Comparison of ENCODE assay signal across 34 mouse cellular contexts in genomic region chr2:60214683-60215082, GRCm38 (mm10).
"Had no signal": no experiment of that assay in that cellular context is flagged by ENCODE, and none has a peak within 500 bp of the region (broad histone marks: within the 10 kb centered on the region; RNA-seq: fewer than 3 reads in every experiment).

No protein-coding gene starts in this region.

- DNase-seq: heart, postnatal 10 days; heart, postnatal 14 days; heart, postnatal 36 days; heart, postnatal 4 days; kidney, adult 11 months; kidney, adult 18-20 months; kidney, adult 2 months; kidney, adult 8-10 months; kidney, adult 9 months; kidney, postnatal 10 days; kidney, postnatal 14 days; kidney, postnatal 25 days; kidney, postnatal 36 days; kidney, postnatal 4 days; layer of hippocampus, adult 9-11 months; layer of hippocampus, postnatal 36 days had no signal

- H3K4me2 ChIP-seq: heart, embryonic 11.5 days; heart, embryonic 12.5 days; heart, embryonic 13.5 days; heart, embryonic 15.5 days; hindbrain, embryonic 12.5 days; hindbrain, embryonic 13.5 days; hindbrain, embryonic 14.5 days; hindbrain, embryonic 15.5 days; intestine, embryonic 15.5 days; kidney, embryonic 15.5 days had no signal

- H3K9me3 ChIP-seq: heart, embryonic 12.5 days; heart, embryonic 13.5 days; heart, embryonic 15.5 days; hindbrain, embryonic 10.5 days; hindbrain, embryonic 12.5 days; hindbrain, embryonic 13.5 days; hindbrain, embryonic 15.5 days; intestine, embryonic 15.5 days; kidney, embryonic 15.5 days had no signal

- H3K36me3 ChIP-seq: hindbrain, embryonic 13.5 days; hindbrain, embryonic 15.5 days; intestine, embryonic 15.5 days had no signal

- H3K27me3 ChIP-seq: heart, embryonic 12.5 days; heart, embryonic 13.5 days; heart, embryonic 15.5 days; hindbrain, embryonic 12.5 days; hindbrain, embryonic 13.5 days; hindbrain, embryonic 15.5 days; intestine, embryonic 15.5 days; kidney, embryonic 15.5 days had no signal

- H3K4me3 ChIP-seq: heart, embryonic 12.5 days; heart, embryonic 13.5 days; heart, embryonic 15.5 days; hindbrain, embryonic 10.5 days; hindbrain, embryonic 12.5 days; hindbrain, embryonic 13.5 days; hindbrain, embryonic 15.5 days; intestine, embryonic 15.5 days; kidney, embryonic 15.5 days; layer of hippocampus, adult 2 months; left cerebral cortex, adult 2 months had no signal

- H3K27ac ChIP-seq: heart, embryonic 13.5 days; heart, embryonic 15.5 days; hindbrain, embryonic 10.5 days; hindbrain, embryonic 12.5 days; hindbrain, embryonic 13.5 days; hindbrain, embryonic 14.5 days; hindbrain, embryonic 15.5 days; intestine, embryonic 15.5 days; kidney, embryonic 15.5 days; kidney, postnatal 0 days; layer of hippocampus, adult 2 months; left cerebral cortex, adult 2 months had no signal

- ATAC-seq: hindbrain, embryonic 16.5 days; inflammation-experienced regulatory T-cells, adult 6 months; intestine, embryonic 15.5 days; intestine, embryonic 16.5 days; intestine, postnatal 0 days had no signal

- H3K9ac ChIP-seq: heart, embryonic 12.5 days; heart, embryonic 13.5 days; heart, embryonic 15.5 days; hindbrain, embryonic 12.5 days; hindbrain, embryonic 13.5 days; hindbrain, embryonic 14.5 days; hindbrain, embryonic 15.5 days; intestine, embryonic 15.5 days; kidney, embryonic 15.5 days had no signal
